Mouse (Mus musculus) layer of hippocampus, adult 18-20 months (tissue): ENCODE measurements around the gene Znhit2. TPM values are rescaled to one million over a fixed set of nuclear protein-coding genes. Genes with fewer than 3 reads are reported as not detected.

Experiments
- DNase-seq, 2 experiments: peaks; one replicate each; pipeline ENCODE4 v3.0.0; 2022; ENCODE audit warnings: low spot score in 2 of 2
- microRNA-seq, 2 experiments: library from miRNA; unstranded; fragments of <30 nt; microRNA quantifications; one replicate each; pipeline ENCODE4 v1.2.0; 2021
- total RNA-seq, 2 experiments: library from RNA; stranded (reverse); gene quantifications; 2 replicates each; pipeline ENCODE4 v1.2.3; 2021

The Znhit2 gene
- total RNA-seq, 2 experiments from 2014 or later = 34.6 to 36.2 TPM

DNA sequence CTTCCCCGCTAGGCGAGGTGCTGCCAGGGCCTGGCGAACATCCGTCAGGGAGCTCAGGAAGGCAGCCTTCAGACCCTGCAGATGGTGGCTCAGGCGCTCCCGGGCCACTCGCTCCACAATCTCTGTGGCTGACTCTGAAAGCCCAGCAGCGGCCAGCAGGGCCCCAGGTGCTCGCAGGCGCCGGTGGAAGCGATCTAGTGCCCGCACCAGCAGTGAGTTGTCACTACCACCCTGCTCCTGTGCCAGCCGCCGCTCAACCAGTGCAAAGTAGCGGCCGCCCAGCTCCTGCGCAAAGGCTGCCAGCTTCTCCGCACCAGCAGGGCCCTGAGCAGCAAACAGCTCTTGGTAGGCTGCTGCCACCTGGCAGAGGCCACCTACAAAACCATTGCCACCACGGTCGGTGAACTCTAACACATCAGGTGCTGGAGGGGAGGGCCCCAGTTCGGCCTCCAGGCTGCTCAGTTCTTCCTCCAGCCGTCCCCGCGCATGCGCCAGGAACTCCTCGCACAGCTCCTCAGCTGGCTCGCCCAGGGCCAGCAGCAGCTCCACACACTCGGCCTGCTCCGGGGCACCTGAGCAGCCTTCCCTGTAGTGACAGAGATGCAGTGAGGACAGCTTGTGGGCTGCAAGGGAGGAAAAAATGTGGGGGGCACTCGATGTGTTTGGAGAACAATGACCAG, 9.7 kb downstream of the Znhit2 start:
- DNase-seq = no peak

DNA sequence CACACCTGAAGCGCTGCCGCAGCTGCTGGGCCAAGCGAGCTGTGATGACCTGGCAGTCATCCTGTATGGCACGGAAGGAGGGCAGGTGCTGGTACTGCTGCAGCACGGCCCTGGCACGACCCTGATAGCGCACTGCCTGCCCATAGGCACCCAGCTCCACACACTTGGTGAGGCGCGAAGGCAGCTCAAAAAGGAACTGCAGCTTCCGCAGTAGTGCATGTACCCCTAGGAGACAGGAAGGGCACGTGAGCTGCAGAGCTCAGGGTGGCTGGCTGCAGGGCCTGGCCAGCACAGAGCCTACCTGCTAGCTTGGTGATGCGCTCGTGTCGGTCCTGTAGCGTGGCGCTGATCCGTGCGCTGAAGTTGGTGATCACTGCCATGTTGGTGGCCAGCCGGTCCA, 10.3 kb downstream of the Znhit2 start:
- DNase-seq = no peak

DNA sequence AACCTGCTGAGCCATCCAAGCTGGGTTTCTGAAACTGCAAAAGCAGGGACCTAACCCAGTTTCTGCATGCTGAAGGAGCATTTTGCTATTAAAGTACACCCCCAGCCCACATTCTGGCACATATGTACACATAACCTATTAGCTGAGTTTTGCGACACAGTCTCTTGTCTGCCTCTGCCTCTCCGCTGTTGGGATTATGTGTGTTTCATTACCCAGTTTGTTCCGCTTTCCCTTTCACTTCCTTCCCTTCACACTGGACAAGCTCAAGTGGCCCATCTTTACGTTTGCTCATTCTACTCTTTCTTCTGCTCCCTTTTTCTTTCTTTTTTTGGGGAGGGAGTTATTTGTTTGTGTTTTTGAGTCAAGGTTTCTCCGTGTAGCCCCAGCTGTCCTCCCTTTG, 12.9 kb downstream of the Znhit2 start:
- no peak for DNase-seq

DNA sequence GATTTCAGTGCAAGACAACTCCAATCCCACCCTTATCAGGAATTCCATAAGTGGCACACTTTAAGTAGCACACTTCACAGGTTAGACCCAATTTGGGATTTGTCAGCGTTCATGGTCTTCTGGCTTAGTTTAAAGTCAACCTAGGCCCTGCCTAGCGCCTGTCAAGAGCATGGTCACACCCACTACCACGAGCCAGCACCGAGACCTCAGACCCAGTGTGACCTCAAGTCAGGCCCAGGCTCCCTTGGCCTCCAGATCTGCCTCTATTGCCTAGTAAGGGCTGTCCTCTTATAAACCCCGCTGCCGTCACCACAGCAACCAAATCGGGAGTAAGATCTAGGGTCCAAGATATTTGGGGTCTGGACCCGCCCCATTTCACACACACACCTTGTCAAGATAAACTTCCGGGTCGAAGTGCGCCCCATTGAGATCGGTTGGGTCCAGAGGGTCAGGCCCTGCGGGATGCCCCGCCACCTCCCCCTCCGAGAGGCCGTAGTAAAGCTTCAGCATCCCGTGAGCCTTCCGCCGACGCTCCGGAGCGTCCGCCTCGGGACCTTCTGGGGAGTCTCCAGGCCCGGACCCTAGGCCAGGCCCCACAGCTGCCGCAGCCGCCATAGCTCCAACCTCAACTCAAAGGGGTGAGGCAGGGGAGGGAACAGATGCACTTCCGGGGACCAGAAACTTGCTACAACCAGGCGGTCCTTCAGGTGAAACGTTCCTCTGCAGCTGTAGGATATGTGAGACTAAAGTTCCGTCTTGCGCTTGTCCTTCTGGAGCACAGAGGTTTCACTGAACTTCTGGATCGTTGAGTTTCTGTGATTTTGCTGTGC, 15.8 kb downstream of the Znhit2 start, which contains the start of gene Vps51:
TSS of gene Vps51 (minus strand) at position 668 of the 830 bp plus-strand sequence.
- peak; percentile 81 to 92 for DNase-seq

DNA sequence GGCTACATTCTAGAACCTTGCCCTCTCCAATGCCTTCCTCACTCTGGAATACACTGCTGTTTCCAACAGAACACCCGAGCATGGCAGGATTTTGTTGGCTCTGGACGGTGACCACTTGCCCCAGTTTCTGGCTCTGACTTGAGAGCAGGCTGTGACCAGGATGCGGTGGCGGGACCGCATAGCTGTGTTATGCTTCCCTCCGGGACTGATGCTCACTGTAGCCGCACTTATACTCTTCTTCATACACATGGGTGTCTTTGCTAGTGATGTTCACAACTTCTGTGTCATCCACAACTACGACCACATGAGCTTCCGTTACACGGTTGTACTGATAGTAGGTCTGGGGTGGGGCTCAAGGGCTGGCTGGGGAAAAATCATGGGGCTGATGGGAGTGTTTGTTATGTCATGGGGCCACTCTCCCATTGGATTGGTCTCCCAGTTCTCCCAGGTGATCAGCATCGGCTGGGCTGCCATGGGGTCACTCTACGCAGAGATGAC, 19.0 kb downstream of the Znhit2 start, which contains the start of gene Tmem262:
TSS of gene Tmem262 (plus strand) at position 51 of the 498 bp plus-strand sequence.
- DNase-seq = no peak

DNA sequence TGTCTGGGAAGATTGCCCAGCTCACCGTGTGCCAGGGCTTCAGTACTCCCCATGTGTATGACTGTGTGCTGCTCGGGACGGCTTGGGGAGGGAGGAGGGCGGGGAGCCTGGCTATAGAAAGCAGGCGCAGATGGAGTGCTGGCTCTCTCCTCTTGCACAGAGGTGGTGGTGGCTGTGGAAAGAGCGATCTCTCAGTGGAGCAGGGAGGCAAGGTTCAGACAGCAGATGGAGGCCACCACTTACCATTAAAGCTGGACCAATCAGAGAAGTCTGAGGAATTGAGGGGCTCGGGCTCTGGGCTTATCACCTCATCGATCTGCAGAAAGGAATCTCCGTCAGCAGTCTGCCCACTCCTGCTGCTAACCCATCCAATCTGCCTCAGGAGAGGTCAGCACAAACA, 21.2 kb downstream of the Znhit2 start, which contains the start of gene Gm28374:
TSS of gene Gm28374 (minus strand) at position 101 of the 400 bp plus-strand sequence.
- DNase-seq = no peak

DNA sequence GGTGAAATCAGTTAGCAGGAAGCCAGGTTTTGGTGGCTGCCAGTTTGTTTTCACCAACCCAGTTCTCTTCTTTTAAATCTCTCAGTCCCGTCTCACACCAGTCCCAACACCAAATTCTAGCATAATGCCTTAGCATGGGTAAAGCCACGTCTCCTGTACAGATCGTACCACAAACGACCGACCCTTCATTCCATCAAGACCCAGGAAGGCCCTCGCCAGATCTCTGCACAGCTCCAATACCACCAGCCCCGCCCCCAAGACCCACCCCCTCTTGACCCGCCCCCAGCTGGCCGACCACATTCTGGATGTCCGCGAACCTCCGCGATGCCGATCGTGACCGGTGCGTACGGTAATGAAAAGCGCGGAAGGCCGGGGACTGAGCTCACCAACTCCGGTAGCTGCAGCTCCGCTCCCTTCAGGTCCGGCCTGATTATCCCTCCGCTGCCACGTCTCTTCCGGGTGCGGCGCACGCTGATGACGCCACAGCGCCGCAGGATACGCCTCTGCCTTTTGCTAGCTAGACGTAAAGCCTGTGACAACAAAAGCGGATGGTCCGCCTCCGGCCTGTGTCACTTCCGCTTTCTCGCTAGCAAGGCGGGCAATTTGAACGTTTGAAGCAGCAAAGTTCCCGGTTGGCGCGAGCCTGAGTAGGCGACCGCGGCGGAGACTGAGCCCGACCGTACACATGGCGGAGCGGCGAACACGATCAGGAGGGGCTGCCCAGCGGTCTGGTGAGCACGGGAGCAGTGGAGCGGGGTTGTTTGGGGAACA, 23.7 kb downstream of the Znhit2 start, which contains the start of the genes Zfpl1 and Cdca5:
TSS of gene Zfpl1 (minus strand) at position 479 of the 771 bp plus-strand sequence.
TSS of gene Cdca5 (plus strand) at position 506 of the 771 bp plus-strand sequence.
- DNase-seq = peak; percentile 95 to 97

DNA sequence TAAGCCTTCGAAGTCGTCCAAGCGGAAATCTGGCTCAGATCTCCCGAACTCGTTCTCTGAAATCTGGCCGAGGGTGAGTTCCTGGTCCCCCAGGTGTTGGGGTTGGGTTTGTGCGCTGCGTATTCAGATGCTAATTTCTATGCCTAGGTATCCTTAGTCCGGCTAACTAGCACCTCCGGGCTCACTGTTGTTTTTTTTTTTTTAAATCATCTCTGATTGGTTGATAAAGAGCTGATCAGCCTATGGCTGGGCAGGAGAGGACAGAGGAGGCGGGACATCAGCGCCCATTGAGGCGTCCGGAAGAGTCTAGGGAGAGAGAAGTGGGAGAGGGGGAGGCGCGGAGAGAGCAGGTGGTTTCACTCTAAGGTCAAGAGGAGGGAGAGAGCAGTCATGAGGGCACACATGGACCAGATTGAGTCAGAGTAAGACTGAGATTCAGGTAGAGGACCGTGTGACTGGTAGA, 24.5 kb downstream of the Znhit2 start:
- no peak for DNase-seq

DNA sequence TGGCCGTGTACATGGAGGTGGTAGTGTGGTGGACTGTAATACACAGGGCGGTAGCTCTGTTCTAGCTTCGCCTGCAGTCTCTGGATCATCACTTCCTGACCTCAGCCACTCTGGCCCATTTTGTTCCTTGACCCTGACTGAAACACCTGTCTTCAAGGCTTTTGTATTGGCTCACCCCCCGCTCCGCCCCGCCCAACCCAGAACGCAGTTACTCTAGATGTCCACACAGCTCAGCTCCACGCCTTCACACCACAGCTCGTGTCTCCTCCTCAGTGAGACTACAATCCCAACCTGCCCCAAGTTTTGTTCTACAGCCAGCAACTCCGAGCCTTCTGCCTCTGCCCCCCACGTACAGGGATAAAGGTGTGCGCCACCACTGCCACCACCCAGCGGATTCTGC, 27.8 kb downstream of the Znhit2 start:
- no peak for DNase-seq

DNA sequence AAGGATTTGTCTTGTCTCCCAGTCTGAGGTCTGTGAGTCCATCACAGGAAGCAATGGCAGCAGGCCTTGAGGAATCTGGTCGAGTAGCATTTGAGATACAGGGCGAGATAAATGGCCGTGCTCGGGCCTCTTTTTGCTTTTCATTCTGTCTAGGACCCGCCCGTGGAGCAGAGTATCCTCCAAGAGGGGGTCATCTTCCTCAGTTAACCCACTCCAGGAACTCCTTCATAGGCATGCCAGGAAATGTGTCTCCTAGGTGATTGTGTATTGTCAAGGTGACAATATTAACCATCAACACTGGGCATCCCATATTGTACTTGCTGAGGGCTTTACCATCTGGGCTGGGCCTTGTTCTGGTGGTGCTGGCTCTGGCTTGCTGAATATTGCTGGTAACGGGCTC, 33.1 kb downstream of the Znhit2 start, which contains the start of gene AC131692.1:
TSS of gene AC131692.1 (plus strand) at position 301 of the 400 bp plus-strand sequence.
- no peak for DNase-seq

DNA sequence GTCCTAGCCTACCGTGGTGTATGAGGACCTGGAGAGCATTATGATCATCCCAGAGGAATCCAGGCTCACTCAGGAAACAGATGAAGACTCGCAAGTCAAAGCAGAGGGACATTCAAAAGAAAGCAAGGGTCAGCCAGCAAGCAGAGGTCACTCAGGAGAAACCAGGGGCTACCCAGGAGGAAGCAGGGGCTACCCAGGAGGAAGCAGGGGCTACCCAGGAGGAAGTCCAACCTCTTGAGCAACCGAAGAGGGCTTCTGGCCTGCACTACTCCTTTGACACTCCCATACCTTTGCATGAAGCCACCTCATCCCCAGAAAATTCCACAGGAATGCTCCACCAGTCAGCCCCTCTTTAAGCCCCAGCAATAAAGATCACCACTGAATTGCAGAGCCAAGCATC, 36.9 kb downstream of the Znhit2 start:
- no peak for DNase-seq

DNA sequence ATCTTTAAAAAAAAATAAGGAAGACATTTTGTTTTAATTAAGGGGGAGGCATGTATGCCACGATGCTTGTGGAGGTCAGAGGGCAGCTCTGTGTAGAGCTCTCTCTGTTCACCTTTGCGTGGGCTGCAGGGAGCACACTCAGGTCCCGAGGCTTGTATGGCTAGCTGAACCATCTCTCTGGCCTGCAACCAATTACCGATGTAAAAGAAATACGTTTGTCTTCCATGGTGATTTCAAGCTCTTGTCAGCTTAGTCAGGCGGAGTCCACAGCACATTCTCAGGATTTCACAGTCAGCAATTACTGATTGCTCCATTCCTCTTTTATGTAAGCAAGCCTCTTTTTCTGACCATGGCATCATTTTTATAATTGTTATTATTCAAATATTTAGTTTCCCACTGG, 40.2 kb downstream of the Znhit2 start:
- no peak for DNase-seq

DNA sequence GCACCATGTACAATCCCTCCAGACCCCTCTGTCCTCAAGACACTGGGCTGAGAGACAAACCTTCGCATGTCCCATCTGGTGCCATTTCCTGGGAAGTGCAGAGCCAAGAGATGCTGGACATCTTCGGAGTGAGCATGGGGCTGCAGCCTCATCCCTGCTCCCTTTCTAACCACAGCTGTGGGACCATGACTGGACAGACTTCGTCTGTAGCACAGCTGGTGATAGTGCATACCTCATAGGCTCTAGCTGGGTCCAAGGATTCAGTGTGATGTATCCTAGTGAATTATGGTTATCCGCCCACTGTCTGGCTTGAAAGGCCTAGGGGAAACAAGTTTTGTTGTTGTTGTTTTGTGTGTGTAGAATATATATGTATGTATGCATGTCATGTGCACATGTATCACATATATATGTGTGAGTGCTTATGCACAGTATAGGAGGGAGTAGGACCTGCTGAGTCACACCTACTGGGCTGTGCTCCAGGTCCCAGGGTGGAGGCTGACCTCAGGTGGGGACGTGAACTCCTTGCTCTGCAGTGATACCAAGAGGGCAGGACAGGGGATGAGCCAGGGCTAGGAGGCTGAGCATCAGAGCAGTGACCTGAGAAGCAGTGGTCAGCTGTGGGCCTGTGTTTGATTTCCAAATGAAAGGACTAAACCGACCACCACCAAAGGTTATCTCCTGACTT, 41.3 kb downstream of the Znhit2 start:
- no peak for DNase-seq

DNA sequence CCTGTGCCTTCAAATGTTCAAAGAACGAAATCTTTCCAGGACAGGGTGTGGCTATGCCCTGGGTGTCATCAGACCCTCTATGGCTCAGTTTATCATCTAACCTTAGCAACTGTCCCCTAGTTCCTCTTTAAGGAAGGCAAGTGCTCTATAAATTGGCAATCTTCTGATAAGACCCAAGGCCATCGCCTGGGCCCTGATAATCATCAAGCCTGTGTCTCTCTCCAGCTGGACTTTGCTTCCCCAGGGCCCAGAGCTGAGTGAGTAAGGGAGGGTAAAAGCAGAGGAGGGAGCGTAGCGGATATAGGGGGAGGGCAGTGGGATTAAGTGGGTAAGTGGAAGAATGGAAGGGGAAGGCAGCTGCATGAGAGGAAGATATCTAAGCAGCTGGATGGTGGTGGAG, 43.5 kb downstream of the Znhit2 start:
- no peak for DNase-seq

DNA sequence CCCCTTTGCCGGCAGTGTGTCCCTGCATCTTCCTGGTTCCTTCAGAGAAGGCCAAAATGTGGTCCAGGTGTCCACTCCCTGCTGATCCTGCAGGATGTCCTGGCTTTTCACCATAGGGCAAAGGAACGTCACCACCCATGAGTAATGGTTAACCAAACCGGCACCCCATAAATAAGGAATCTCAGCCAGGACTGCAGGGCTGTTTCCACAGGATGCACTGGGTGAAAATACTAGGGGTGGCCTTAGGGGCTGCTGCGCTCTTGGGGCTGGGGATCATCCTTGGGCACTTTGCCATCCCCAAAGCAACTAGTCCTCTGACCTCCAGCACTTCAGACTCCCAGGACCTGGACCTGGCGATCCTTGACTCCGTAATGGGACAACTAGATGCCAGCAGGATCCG, 44.6 kb downstream of the Znhit2 start, which contains the start of gene Naaladl1:
TSS of gene Naaladl1 (plus strand) at position 197 of the 400 bp plus-strand sequence.
- DNase-seq = no peak

Small RNA genes within 50 kb of the gene (microRNA-seq; reads per million reads assigned to microRNA genes)
- 2.0 to 3.5 reads per million in 2 experiments for gene Mir6988

Other genes starting within 250 kb of the Znhit2 start
- 10 to 100 TPM; 12.7 to 13.0 TPM for gene Frmd8, start 185.9 kb upstream of the Znhit2 start, total RNA-seq
- 1 to 10 TPM; 2.9 to 3.2 TPM for gene Slc25a45, start 183.4 kb upstream of the Znhit2 start, total RNA-seq
- gene Tigd3, start 167.0 kb upstream of the Znhit2 start, total RNA-seq = 1 to 10 TPM; 2.5 TPM
- gene Dpf2, start 148.2 kb upstream of the Znhit2 start, total RNA-seq = 100 to 1,000 TPM in 1 of 2 experiments, 10 to 100 TPM in 1; 90.8 to 100 TPM
- gene Cdc42ep2, start 136.4 kb upstream of the Znhit2 start, total RNA-seq = 1 to 10 TPM; 4.3 to 4.6 TPM
- gene Pola2, start 97.0 kb upstream of the Znhit2 start, total RNA-seq = 1 to 10 TPM; 5.0 to 5.9 TPM
- gene Slc22a20, start 75.0 kb upstream of the Znhit2 start, total RNA-seq = not detected
- gene Capn1, start 45.3 kb upstream of the Znhit2 start, total RNA-seq = 10 to 100 TPM; 23.2 to 24.8 TPM
- 10 to 100 TPM; 43.4 to 44.5 TPM for gene Syvn1, start 14.6 kb upstream of the Znhit2 start, total RNA-seq
- 10 to 100 TPM; 48.0 to 52.0 TPM for gene Mrpl49, start 3.4 kb upstream of the Znhit2 start, total RNA-seq
- gene Fau, start 3.3 kb upstream of the Znhit2 start, total RNA-seq = 100 to 1,000 TPM; 769 to 789 TPM
- gene Tm7sf2, start 7.2 kb downstream of the Znhit2 start, total RNA-seq = 10 to 100 TPM; 22.4 to 24.4 TPM
- 10 to 100 TPM; 93.7 to 94.4 TPM for gene Vps51, start 16.0 kb downstream of the Znhit2 start, total RNA-seq
- gene Tmem262, start 18.8 kb downstream of the Znhit2 start, total RNA-seq = not detected
- 1 to 10 TPM in 1 of 2 experiments, under 1 TPM in 1; 0.91 to 1.3 TPM for gene Gm28374, start 21.1 kb downstream of the Znhit2 start, total RNA-seq
- 10 to 100 TPM; 36.6 to 42.0 TPM for gene Zfpl1, start 23.8 kb downstream of the Znhit2 start, total RNA-seq
- gene Cdca5, start 23.8 kb downstream of the Znhit2 start, total RNA-seq = not detected
- not detected for gene AC131692.1, start 33.2 kb downstream of the Znhit2 start, total RNA-seq
- under 1 TPM in 1 of 2 experiments, not detected in 1; 0.12 TPM for gene Naaladl1, start 44.6 kb downstream of the Znhit2 start, total RNA-seq
- gene Sac3d1, start 57.5 kb downstream of the Znhit2 start, total RNA-seq = 10 to 100 TPM; 15.5 to 15.6 TPM
- gene Snx15, start 67.1 kb downstream of the Znhit2 start, total RNA-seq = 10 to 100 TPM; 37.6 to 45.1 TPM
- under 1 TPM; 0.59 to 0.89 TPM for gene Batf2, start 79.8 kb downstream of the Znhit2 start, total RNA-seq
- 10 to 100 TPM; 83.2 to 84.8 TPM for gene Arl2, start 80.4 kb downstream of the Znhit2 start, total RNA-seq
- not detected for gene Majin, start 123.2 kb downstream of the Znhit2 start, total RNA-seq
- not detected for gene Gpha2, start 165.2 kb downstream of the Znhit2 start, total RNA-seq
- gene Ppp2r5b, start 174.7 kb downstream of the Znhit2 start, total RNA-seq = 100 to 1,000 TPM; 133 TPM
- 10 to 100 TPM; 34.0 to 34.2 TPM for gene Atg2a, start 180.5 kb downstream of the Znhit2 start, total RNA-seq
- 10 to 100 TPM; 86.6 to 88.0 TPM for gene Ehd1, start 215.5 kb downstream of the Znhit2 start, total RNA-seq
- 1 to 10 TPM; 4.8 to 5.6 TPM for gene Cdc42bpg, start 245.3 kb downstream of the Znhit2 start, total RNA-seq